Comparison of ENCODE assay signal across 12 mouse cellular contexts in the genomic region with DNA sequence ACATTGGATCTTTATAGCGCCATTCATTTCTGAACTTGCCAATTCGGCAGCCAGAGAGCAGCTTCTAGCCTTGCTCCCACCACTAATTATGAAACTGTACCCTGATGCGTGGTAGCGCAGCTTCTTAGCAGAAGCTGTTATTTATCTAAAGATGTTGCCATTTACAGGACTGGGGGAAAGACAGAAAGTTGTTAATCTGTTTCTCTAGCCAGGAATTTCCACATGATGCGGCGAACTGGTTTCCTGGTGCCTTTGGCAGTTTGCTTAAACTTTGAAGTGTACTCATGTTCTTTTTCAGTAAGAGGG.
DNase-seq lines count a peak whose midpoint lies in the region; ATAC-seq and TF ChIP-seq lines count a peak whose summit lies in the region.
"Had no signal": no experiment of that assay in that cellular context is flagged by ENCODE, and none has a peak within 500 bp of the region (broad histone marks: within the 10 kb centered on the region; RNA-seq: fewer than 3 reads in every experiment).

No protein-coding gene starts in this region.

- peak overlapping the region; percentile 61 for H3K4me2 ChIP-seq in heart, embryonic 11.5 days
- H3K4me2 ChIP-seq in lung, embryonic 15.5 days = peak overlapping the region; percentile 45
- peak overlapping the region; percentile 46 for H3K4me2 ChIP-seq in intestine, postnatal 0 days (replicated peaks; ENCODE audit: low read depth)
- peak overlapping the region; percentile 48 for H3K4me2 ChIP-seq in stomach, embryonic 16.5 days (ENCODE audit: low read depth, low read length)

- WGBS in heart, embryonic 11.5 days (ENCODE audit: insufficient replicate concordance) = 20% methylated on average over 6 of the region's 6 CpGs
- 9% methylated on average over 6 of the region's 6 CpGs for WGBS in lung, embryonic 15.5 days
- 28% methylated on average over 6 of the region's 6 CpGs for WGBS in intestine, postnatal 0 days
- WGBS in stomach, embryonic 16.5 days = 18% methylated on average over 6 of the region's 6 CpGs

- TF ChIP-seq CTCF in intestine, postnatal 0 days (IDR thresholded peaks at IDR 0.05; ENCODE audit: low read depth) = no peak

- H3K27me3 ChIP-seq in heart, embryonic 11.5 days (ENCODE audit: control insufficient read depth, insufficient read depth, low read length) = peaks cover 4% of the 10 kb centered on the region
- peaks cover 4% of the 10 kb centered on the region; the same call in 1 of the 2 replicates for H3K27me3 ChIP-seq in lung, embryonic 15.5 days
- 0 out of 2 replicates have a peak, but pooled peaks cover 3% of the 10 kb centered on the region for H3K27me3 ChIP-seq in intestine, postnatal 0 days (replicated peaks; ENCODE audit: control insufficient read depth, insufficient read depth, low read length)
- H3K27me3 ChIP-seq in stomach, embryonic 16.5 days (ENCODE audit: control insufficient read depth, insufficient read depth, low read length) = no peaks in the 10 kb centered on the region; the same call in 1 of the 2 replicates

- no peak for ATAC-seq in heart, embryonic 11.5 days (replicated peaks; ENCODE audit: insufficient number of reproducible peaks, low FRiP score, low TSS enrichment)
- no peak for ATAC-seq in lung, embryonic 15.5 days (ENCODE audit: borderline replicate concordance, extremely low read depth, low FRiP score, low TSS enrichment)
- ATAC-seq in intestine, postnatal 0 days = no peak
- no peak for ATAC-seq in stomach, embryonic 16.5 days (ENCODE audit: insufficient read depth, low FRiP score)
- ATAC-seq: inflammation-experienced regulatory T-cells, adult 6 months had no signal

- no peak overlapping the region for H3K9ac ChIP-seq in heart, embryonic 11.5 days (ENCODE audit: low read depth, low read length)
- no peak overlapping the region for H3K9ac ChIP-seq in lung, embryonic 15.5 days
- no peak overlapping the region for H3K9ac ChIP-seq in intestine, postnatal 0 days (ENCODE audit: low read depth, low read length)
- H3K9ac ChIP-seq in stomach, embryonic 16.5 days (ENCODE audit: low read length) = no peak overlapping the region

- peak overlapping the region; percentile 26 for H3K4me3 ChIP-seq in heart, embryonic 11.5 days (ENCODE audit: low read depth, low read length)
- peak overlapping the region; percentile 19; the same call in 1 of the 2 replicates for H3K4me3 ChIP-seq in lung, embryonic 15.5 days
- no peak overlapping the region for H3K4me3 ChIP-seq in intestine, postnatal 0 days (ENCODE audit: low read depth, low read length)
- H3K4me3 ChIP-seq in stomach, embryonic 16.5 days (replicated peaks; ENCODE audit: low read length) = peak overlapping the region; percentile 18

- intact Hi-C loops in heart, postnatal 10 days (cut with DNase I) = no loop called here

- no peak for DNase-seq in heart, postnatal 10 days
- no peak for DNase-seq in lung, postnatal 25 days (ENCODE audit: low spot score)
- DNase-seq in thymus, postnatal 14 days = no peak
- DNase-seq in spleen, postnatal 36 days (ENCODE audit: low spot score in 2 of 2) = no peak
- DNase-seq: adrenal gland, adult 8-10 months; spleen, adult 18-20 months had no signal

- H3K4me1 ChIP-seq in heart, embryonic 11.5 days (ENCODE audit: control insufficient read depth, insufficient read depth, low read length) = no peaks in the 10 kb centered on the region
- peaks cover 14% of the 10 kb centered on the region; the same call in 1 of the 2 replicates for H3K4me1 ChIP-seq in lung, embryonic 15.5 days
- H3K4me1 ChIP-seq in intestine, postnatal 0 days (replicated peaks; ENCODE audit: control insufficient read depth, insufficient read depth, low read length) = no peaks in the 10 kb centered on the region
- H3K4me1 ChIP-seq in stomach, embryonic 16.5 days (ENCODE audit: control insufficient read depth, insufficient read depth, low read length) = no peaks in the 10 kb centered on the region

- no peaks in the 10 kb centered on the region for H3K36me3 ChIP-seq in heart, embryonic 11.5 days (ENCODE audit: control insufficient read depth, insufficient read depth, low read length)
- H3K36me3 ChIP-seq in lung, embryonic 15.5 days = no peaks in the 10 kb centered on the region
- H3K36me3 ChIP-seq in intestine, postnatal 0 days (ENCODE audit: control insufficient read depth, insufficient read depth) = no peaks in the 10 kb centered on the region
- H3K36me3 ChIP-seq in stomach, embryonic 16.5 days (ENCODE audit: control insufficient read depth, insufficient read depth, low read length) = no peaks in the 10 kb centered on the region

- H3K9me3 ChIP-seq in heart, embryonic 11.5 days (replicated peaks; ENCODE audit: control insufficient read depth, low read length) = no peaks in the 10 kb centered on the region
- H3K9me3 ChIP-seq in lung, embryonic 15.5 days = no peaks in the 10 kb centered on the region
- H3K9me3 ChIP-seq in intestine, postnatal 0 days (ENCODE audit: control insufficient read depth) = no peaks in the 10 kb centered on the region
- H3K9me3 ChIP-seq in stomach, embryonic 16.5 days (replicated peaks; ENCODE audit: control insufficient read depth, low read length) = no peaks in the 10 kb centered on the region
- H3K9me3 ChIP-seq: megakaryocyte, embryonic 14.5 days had no signal

- H3K27ac ChIP-seq in heart, embryonic 11.5 days (ENCODE audit: low read depth, low read length) = no peak overlapping the region
- no peak overlapping the region for H3K27ac ChIP-seq in lung, embryonic 15.5 days
- no peak overlapping the region for H3K27ac ChIP-seq in intestine, postnatal 0 days (ENCODE audit: low read depth, low read length)
- no peak overlapping the region for H3K27ac ChIP-seq in stomach, embryonic 16.5 days (ENCODE audit: low read length)
